Mouse (Mus musculus) midbrain, embryonic 11.5 days (tissue): ENCODE data around the gene Scfd2. TPM values are rescaled to one million over a fixed set of nuclear protein-coding genes. Genes with fewer than 3 reads are reported as not detected.
A peak's percentile ranks its signal among the peaks of the same experiment; 100 is the strongest.

Experiments
- ATAC-seq: fragments of 200-750 bp; cut with Nextera tagmentation; 2 replicates; pipeline ENCODE4 v1.8.0; 2017; ENCODE audit warnings: moderate TSS enrichment, moderate library complexity; ENCODE audit not compliant: low FRiP score
- DNase-seq: peaks from one replicate; pipeline ENCODE4 v3.0.0; 2015; ENCODE audit warnings: low spot score; ENCODE audit errors: missing footprints
- H3K27ac ChIP-seq: fragments of 300-500 bp; sonication (generic); 2 replicates; pipeline ENCODE4 v1.5.1; 2014; ENCODE audit warnings: low read depth, low read length
- H3K27me3 ChIP-seq: fragments of 300-500 bp; sonication (generic); 2 replicates; pipeline ENCODE4 v1.6.1; 2014; ENCODE audit warnings: mild to moderate bottlenecking, low read length, moderate library complexity, mixed read lengths; ENCODE audit not compliant: control insufficient read depth, insufficient read depth
- H3K36me3 ChIP-seq: fragments of 300-500 bp; sonication (generic); 2 replicates; pipeline ENCODE4 v1.6.1; 2014; ENCODE audit warnings: mild to moderate bottlenecking, low read length, moderate library complexity, mixed read lengths; ENCODE audit not compliant: control insufficient read depth, insufficient read depth
- H3K4me1 ChIP-seq: fragments of 300-500 bp; sonication (generic); 2 replicates; pipeline ENCODE4 v1.6.1; 2014; ENCODE audit warnings: low read length; ENCODE audit not compliant: control insufficient read depth, insufficient read depth
- H3K4me2 ChIP-seq: fragments of 300-500 bp; sonication (generic); 2 replicates; pipeline ENCODE4 v1.6.1; 2014; ENCODE audit warnings: mild to moderate bottlenecking, moderate library complexity
- H3K4me3 ChIP-seq: fragments of 300-500 bp; sonication (generic); 2 replicates; pipeline ENCODE4 v1.5.1; 2014; ENCODE audit warnings: low read depth, low read length
- H3K9ac ChIP-seq: fragments of 300-500 bp; sonication (generic); 2 replicates; pipeline ENCODE4 v1.6.1; 2014; ENCODE audit warnings: low read length
- H3K9me3 ChIP-seq: fragments of 300-500 bp; sonication (generic); 2 replicates; pipeline ENCODE4 v1.6.1; 2016; ENCODE audit warnings: low read length; ENCODE audit not compliant: control insufficient read depth
- WGBS: fragments of 180-500 bp; shearing (Covaris S2); extraction: QIAGEN DNeasy Blood & Tissue Kit; methylation state at CpG from one replicate; pipeline ENCODE4 v1.1.7; 2014; 5-methylcytosine and 5-hydroxymethylcytosine counted together
- polyA plus RNA-seq: library from polyadenylated mRNA; unstranded; fragments of >200 nt; fragmentation: Nextera tagmentation; extraction: Ambion mirVana; gene quantifications from 2 replicates; pipeline ENCODE4 v1.2.1, GENCODE M21; 2014

Gene Scfd2
- polyA plus RNA-seq, 1 experiment from 2014 or later = 15.5 TPM

GRCm38 (mm10) chr5:74175526-74176270, 355.9 kb downstream of the Scfd2 start:
- ATAC-seq = no peak
- H3K9ac ChIP-seq = no peak overlapping the region

GRCm38 (mm10) chr5:74173162-74173844, 358.3 kb downstream of the Scfd2 start:
- peak overlapping the region; percentile 11; the same call in 1 of the 2 replicates for H3K27ac ChIP-seq
- no peak overlapping the region for H3K4me3 ChIP-seq
- H3K36me3 ChIP-seq = no peaks in the 10 kb centered on the region
- H3K9ac ChIP-seq = no peak overlapping the region
- H3K9me3 ChIP-seq = no peaks in the 10 kb centered on the region
- ATAC-seq = peak; percentile 72
- 57% methylated on average over 18 of the region's 18 CpGs for WGBS
- H3K4me2 ChIP-seq = no peak overlapping the region
- H3K4me1 ChIP-seq = peaks cover 7% of the 10 kb centered on the region; the same call in 1 of the 2 replicates
- peak; percentile 88 for DNase-seq
- peaks cover 4% of the 10 kb centered on the region; the same call in 1 of the 2 replicates for H3K27me3 ChIP-seq

More at GRCm38 (mm10) chr5:74175526-74176270, 355.9 kb downstream of the Scfd2 start:
- no peak overlapping the region; the same call in 1 of the 2 replicates for H3K27ac ChIP-seq
- peaks cover 22% of the 10 kb centered on the region; the same call in 1 of the 2 replicates for H3K4me1 ChIP-seq
- no peaks in the 10 kb centered on the region for H3K36me3 ChIP-seq
- H3K9me3 ChIP-seq = no peaks in the 10 kb centered on the region
- no peak overlapping the region for H3K4me2 ChIP-seq
- H3K4me3 ChIP-seq = no peak overlapping the region
- no peak for DNase-seq
- 73% methylated on average over 14 of the region's 14 CpGs for WGBS
- H3K27me3 ChIP-seq = peaks cover 4% of the 10 kb centered on the region; the same call in 1 of the 2 replicates

- WGBS = 76% methylated on average over 12 of the region's 12 CpGs
- Histone ChIP-seq H3K27ac (no peak overlapping the region), H3K27me3 (peaks cover 4% of the 10 kb centered on the region; the same call in 1 of the 2 replicates), H3K36me3 (no peaks in the 10 kb centered on the region), H3K4me3 (no peak overlapping the region), H3K4me1 (peaks cover 7% of the 10 kb centered on the region; the same call in 1 of the 2 replicates), H3K4me2 (no peak overlapping the region), H3K9me3 (no peaks in the 10 kb centered on the region), H3K9ac (no peak overlapping the region)
- DNase-seq (peak; percentile 6), ATAC-seq (no peak; the same call in 1 of the 2 replicates)
These were observed 359.4 kb downstream of the Scfd2 start for GRCm38 (mm10) chr5:74172208-74172607.

GRCm38 (mm10) chr5:74171768-74172167, 359.8 kb downstream of the Scfd2 start:
- no peaks in the 10 kb centered on the region for H3K9me3 ChIP-seq
- no peak overlapping the region for H3K9ac ChIP-seq
- H3K4me3 ChIP-seq = no peak overlapping the region
- no peak overlapping the region for H3K4me2 ChIP-seq
- no peaks in the 10 kb centered on the region for H3K36me3 ChIP-seq
- H3K4me1 ChIP-seq = peaks cover 7% of the 10 kb centered on the region; the same call in 1 of the 2 replicates
- WGBS = 76% methylated on average over 9 of the region's 9 CpGs
- no peak overlapping the region for H3K27ac ChIP-seq
- no peak for ATAC-seq
- peaks cover 3% of the 10 kb centered on the region; the same call in 1 of the 2 replicates for H3K27me3 ChIP-seq
- DNase-seq = peak; percentile 75

- no peak overlapping the region for H3K27ac ChIP-seq
- no peak overlapping the region for H3K4me3 ChIP-seq
- no peak overlapping the region for H3K9ac ChIP-seq
- no peaks in the 10 kb centered on the region; the same call in 1 of the 2 replicates for H3K27me3 ChIP-seq
- H3K9me3 ChIP-seq = no peaks in the 10 kb centered on the region
- WGBS = 90% methylated on average over 3 of the region's 3 CpGs
- H3K36me3 ChIP-seq = no peaks in the 10 kb centered on the region
- ATAC-seq = no peak
- H3K4me2 ChIP-seq = no peak overlapping the region
- DNase-seq = no peak
- H3K4me1 ChIP-seq = no peaks in the 10 kb centered on the region
These were observed 363.5 kb downstream of the Scfd2 start for GRCm38 (mm10) chr5:74168085-74168484.

GRCm38 (mm10) chr5:74166642-74167041, 364.9 kb downstream of the Scfd2 start:
- Histone ChIP-seq H3K9me3 (no peaks in the 10 kb centered on the region), H3K9ac (no peak overlapping the region), H3K4me1 (peaks cover 8% of the 10 kb centered on the region), H3K27me3 (no peaks in the 10 kb centered on the region; the same call in 1 of the 2 replicates), H3K36me3 (no peaks in the 10 kb centered on the region), H3K4me3 (no peak overlapping the region), H3K4me2 (no peak overlapping the region), H3K27ac (no peak overlapping the region)
- WGBS = 98% methylated on average over 3 of the region's 3 CpGs
- no peak for DNase-seq
- ATAC-seq = no peak

GRCm38 (mm10) chr5:74164547-74164946, 367.0 kb downstream of the Scfd2 start:
- no peak overlapping the region for H3K4me2 ChIP-seq
- no peak overlapping the region for H3K27ac ChIP-seq
- no peak overlapping the region for H3K4me3 ChIP-seq
- 87% methylated on average over 7 of the region's 7 CpGs for WGBS
- no peaks in the 10 kb centered on the region; the same call in 1 of the 2 replicates for H3K27me3 ChIP-seq
- H3K4me1 ChIP-seq = peaks cover 12% of the 10 kb centered on the region
- DNase-seq (no peak), ATAC-seq (no peak)
- no peaks in the 10 kb centered on the region for H3K36me3 ChIP-seq
- no peak overlapping the region for H3K9ac ChIP-seq
- H3K9me3 ChIP-seq = no peaks in the 10 kb centered on the region

- H3K4me1 ChIP-seq = peaks cover 12% of the 10 kb centered on the region
- H3K9ac ChIP-seq = no peak overlapping the region
- no peak overlapping the region for H3K4me3 ChIP-seq
- no peaks in the 10 kb centered on the region for H3K9me3 ChIP-seq
- DNase-seq (peak; percentile 17), ATAC-seq (no peak)
- no peaks in the 10 kb centered on the region for H3K36me3 ChIP-seq
- no peak overlapping the region for H3K27ac ChIP-seq
- no peak overlapping the region for H3K4me2 ChIP-seq
- 93% methylated on average over 6 of the region's 6 CpGs for WGBS
- H3K27me3 ChIP-seq = no peaks in the 10 kb centered on the region; the same call in 1 of the 2 replicates
These were observed 368.4 kb downstream of the Scfd2 start for GRCm38 (mm10) chr5:74163141-74163540.

- Histone ChIP-seq H3K27me3 (no peaks in the 10 kb centered on the region; the same call in 1 of the 2 replicates), H3K9me3 (no peaks in the 10 kb centered on the region), H3K4me3 (no peak overlapping the region), H3K4me1 (peaks cover 12% of the 10 kb centered on the region), H3K27ac (no peak overlapping the region; the same call in 1 of the 2 replicates), H3K9ac (peak overlapping the region; percentile 27; the same call in 1 of the 2 replicates), H3K4me2 (peak overlapping the region; percentile 36), H3K36me3 (no peaks in the 10 kb centered on the region)
- DNase-seq (no peak), ATAC-seq (peak; percentile 54)
- 41% methylated on average over 3 of the region's 3 CpGs for WGBS
These were observed 369.5 kb downstream of the Scfd2 start for GRCm38 (mm10) chr5:74162013-74162412.
